Mouse (Mus musculus) right cerebral cortex, adult 18-20 months (tissue): ENCODE data around the gene Pkn1.

Experiments used
- DNase-seq: peaks from one replicate; pipeline ENCODE4 v3.0.0; 2022; ENCODE audit warnings: mixed read lengths

Gene Pkn1

GRCm38 (mm10) chr8:83723447-83724083 lies 24.6 kb upstream of the Pkn1 start:
- no peak for DNase-seq

GRCm38 (mm10) chr8:83722631-83723030 lies 23.7 kb upstream of the Pkn1 start:
- DNase-seq = no peak

- DNase-seq = no peak
These were observed 22.5 kb upstream of the Pkn1 start for GRCm38 (mm10) chr8:83721405-83722025.

GRCm38 (mm10) chr8:83719693-83720092 lies 20.7 kb upstream of the Pkn1 start:
- DNase-seq = no peak

- no peak for DNase-seq
These were observed 20.1 kb upstream of the Pkn1 start for GRCm38 (mm10) chr8:83719048-83719447.

- DNase-seq = no peak
These were observed 17.6 kb upstream of the Pkn1 start for GRCm38 (mm10) chr8:83716563-83716962.

GRCm38 (mm10) chr8:83715771-83716170 lies 16.8 kb upstream of the Pkn1 start:
- no peak for DNase-seq

- DNase-seq = peak; percentile 98
These were observed 16.2 kb upstream of the Pkn1 start, which contains the start of gene Ddx39 for GRCm38 (mm10) chr8:83715031-83715690. Gene Ddx39 (plus strand): TSS chr8:83715177.

GRCm38 (mm10) chr8:83714676-83715030 lies 15.7 kb upstream of the Pkn1 start:
- DNase-seq = no peak

GRCm38 (mm10) chr8:83707554-83707953 lies 8.6 kb upstream of the Pkn1 start:
- DNase-seq = peak; percentile 57

- no peak for DNase-seq
These were observed 7.4 kb upstream of the Pkn1 start for GRCm38 (mm10) chr8:83706411-83706810.

- no peak for DNase-seq
These were observed 4.4 kb upstream of the Pkn1 start for GRCm38 (mm10) chr8:83703426-83703825.

- no peak for DNase-seq
These were observed 1.6 kb upstream of the Pkn1 start for GRCm38 (mm10) chr8:83700423-83701085.

GRCm38 (mm10) chr8:83699566-83699965 lies 587 bp upstream of the Pkn1 start:
- DNase-seq = no peak

- no peak for DNase-seq
These were observed 703 bp downstream of the Pkn1 start for GRCm38 (mm10) chr8:83698291-83698660.

- no peak for DNase-seq
These were observed 1.4 kb downstream of the Pkn1 start for GRCm38 (mm10) chr8:83697374-83698220.

- DNase-seq = no peak
These were observed 3.5 kb downstream of the Pkn1 start for GRCm38 (mm10) chr8:83695351-83696106.

- DNase-seq = no peak
These were observed 4.4 kb downstream of the Pkn1 start for GRCm38 (mm10) chr8:83694369-83695160.

- DNase-seq = no peak
These were observed 5.3 kb downstream of the Pkn1 start for GRCm38 (mm10) chr8:83693609-83694236.

GRCm38 (mm10) chr8:83689264-83689663 lies 9.7 kb downstream of the Pkn1 start:
- DNase-seq = no peak

- no peak for DNase-seq
These were observed 14.5 kb downstream of the Pkn1 start for GRCm38 (mm10) chr8:83684517-83684916.
